Mouse (Mus musculus): ENCODE data around the gene Nr6a1. TPM values are rescaled to one million over a fixed set of nuclear protein-coding genes. Genes with fewer than 3 reads are reported as not detected.
A peak's percentile ranks its signal among the peaks of the same experiment; 100 is the strongest.

The Nr6a1 gene
- total and polyA plus RNA-seq, 3 experiments: 5.6 to 6.1 (median 5.8) TPM

GRCm38 (mm10) chr2:38675366-38675969 is 252.0 kb downstream of the Nr6a1 start:
- in situ Hi-C loops (cut with MboI; ENCODE audit: low pct_ligation_motif_present, low pct_unique_long_range_greater_than_20kb, low sequenced_read_pairs) (no loop called here), dilution Hi-C loops (cut with MboI; ENCODE audit: extremely low pct_ligation_motif_present, extremely low pct_unique_long_range_greater_than_20kb, low sequenced_read_pairs) (no loop called here)
- no peak for DNase-seq (ENCODE audit: extremely low read depth)
- Histone ChIP-seq H3K4me1 (ENCODE audit: control insufficient read depth in 1 of 2, insufficient read depth in 2 of 2) (0 out of 4 replicates have a peak, but pooled peaks cover 0 to 4% of the 10 kb centered on the region in 2 experiments), H3K9ac (ENCODE audit: insufficient read depth, low read depth) (no peak overlapping the region), H3K9me3 (replicated peaks; ENCODE audit: low read length) (no peaks in the 10 kb centered on the region), H3K79me2 (replicated peaks; ENCODE audit: control insufficient read depth, extremely low read depth, insufficient read depth, poor library complexity, severe bottlenecking) (no peaks in the 10 kb centered on the region), H3K27me3 (replicated peaks) (peaks cover 36% of the 10 kb centered on the region), H3K36me3 (replicated peaks in 1 of 2; ENCODE audit: control insufficient read depth in 1 of 2, insufficient read depth in 1 of 2, low read length in 1 of 2) (no peaks in the 10 kb centered on the region), H3K27ac (ENCODE audit: insufficient read depth, low read depth) (no peak overlapping the region), H3K4me2 (ENCODE audit: insufficient read depth, low read depth, poor library complexity, severe bottlenecking) (no peak overlapping the region), H3K4me3 (replicated peaks in 1 of 3; ENCODE audit: low read depth in 2 of 3, low read length in 2 of 3, poor library complexity in 1 of 3) (no peak overlapping the region)
- no peak for TF ChIP-seq BHLHE40 (IDR thresholded peaks at IDR 0.05; ENCODE audit: low read depth, low read length)
- no peak for TF ChIP-seq NRF1 (IDR thresholded peaks at IDR 0.05; ENCODE audit: low read depth, low read length)
- no peak for TF ChIP-seq USF1 (IDR thresholded peaks at IDR 0.05; ENCODE audit: low read depth, low read length)
- no peak for TF ChIP-seq JUN (IDR thresholded peaks at IDR 0.05; ENCODE audit: insufficient read depth, low read depth, low read length)
- peak in 1 of 2 experiments; percentile 42; a peak in 2 of 4 replicates for TF ChIP-seq CTCF (conservative IDR thresholded peaks at IDR 0.05 in 1 of 2, IDR thresholded peaks at IDR 0.05 in 1 of 2; ENCODE audit: low read depth in 2 of 2, low read length in 2 of 2)
- no peak for TF ChIP-seq TBP (conservative IDR thresholded peaks at IDR 0.05; ENCODE audit: low read depth, low read length)
- TF ChIP-seq ELF1 (IDR thresholded peaks at IDR 0.05; ENCODE audit: low read depth, low read length): no peak
- TF ChIP-seq PAX5 (IDR thresholded peaks at IDR 0.05; ENCODE audit: low read length): no peak
- no peak for TF ChIP-seq RCOR1 (conservative IDR thresholded peaks at IDR 0.05; ENCODE audit: low read depth, low read length)
- TF ChIP-seq RAD21 (IDR thresholded peaks at IDR 0.05; ENCODE audit: low read depth, low read length): peak; percentile 33
- TF ChIP-seq CHD1 (IDR thresholded peaks at IDR 0.05; ENCODE audit: low read depth, low read length): no peak
- TF ChIP-seq SMC3 (IDR thresholded peaks at IDR 0.05; ENCODE audit: low read depth, low read length): 0 out of 2 replicates have a peak, but pooled peaks have one; percentile 17
- TF ChIP-seq TCF12 (IDR thresholded peaks at IDR 0.05; ENCODE audit: low read depth, low read length): no peak

Other genes starting within 250 kb of the Nr6a1 start
- gene Nr5a1, start 213.1 kb downstream of the Nr6a1 start, total RNA-seq (2012; rRNA removed): 0.04 TPM in 1 of 2 replicates, not detected in the other
- not detected in 2 replicates for gene Nr5a1, start 213.1 kb downstream of the Nr6a1 start, total RNA-seq (2014; rRNA removed)
- not detected in 2 replicates for gene Nr5a1, start 213.1 kb downstream of the Nr6a1 start, polyA plus RNA-seq (2012; ENCODE audit: insufficient read length, low read depth)
- gene Olfml2a, start 4.3 kb upstream of the Nr6a1 start, total RNA-seq (2012; rRNA removed): 3.9 and 4.3 TPM in 2 replicates
- 4.7 and 5.5 TPM in 2 replicates for gene Olfml2a, start 4.3 kb upstream of the Nr6a1 start, total RNA-seq (2014; rRNA removed)
- 8.4 and 8.5 TPM in 2 replicates for gene Olfml2a, start 4.3 kb upstream of the Nr6a1 start, polyA plus RNA-seq (2012; ENCODE audit: insufficient read length, low read depth)
- 1.0 and 1.1 TPM in 2 replicates for gene Wdr38, start 69.8 kb upstream of the Nr6a1 start, total RNA-seq (2012; rRNA removed)
- 0.19 and 0.28 TPM in 2 replicates for gene Wdr38, start 69.8 kb upstream of the Nr6a1 start, total RNA-seq (2014; rRNA removed)
- gene Wdr38, start 69.8 kb upstream of the Nr6a1 start, polyA plus RNA-seq (2012; ENCODE audit: insufficient read length, low read depth): 0.40 and 0.63 TPM in 2 replicates
- gene Arpc5l, start 77.7 kb upstream of the Nr6a1 start, total RNA-seq (2012; rRNA removed): 139 and 148 TPM in 2 replicates
- gene Arpc5l, start 77.7 kb upstream of the Nr6a1 start, total RNA-seq (2014; rRNA removed): 300 and 309 TPM in 2 replicates
- 212 and 219 TPM in 2 replicates for gene Arpc5l, start 77.7 kb upstream of the Nr6a1 start, polyA plus RNA-seq (2012; ENCODE audit: insufficient read length, low read depth)
- 2,171 and 2,515 TPM in 2 replicates for gene Rpl35, start 77.9 kb upstream of the Nr6a1 start, total RNA-seq (2012; rRNA removed)
- 976 and 984 TPM in 2 replicates for gene Rpl35, start 77.9 kb upstream of the Nr6a1 start, total RNA-seq (2014; rRNA removed)
- gene Rpl35, start 77.9 kb upstream of the Nr6a1 start, polyA plus RNA-seq (2012; ENCODE audit: insufficient read length, low read depth): 649 and 718 TPM in 2 replicates
- gene Golga1, start 137.9 kb upstream of the Nr6a1 start, total RNA-seq (2012; rRNA removed): 7.8 and 8.8 TPM in 2 replicates
- gene Golga1, start 137.9 kb upstream of the Nr6a1 start, total RNA-seq (2014; rRNA removed): 8.2 and 8.6 TPM in 2 replicates
- 10.1 and 11.5 TPM in 2 replicates for gene Golga1, start 137.9 kb upstream of the Nr6a1 start, polyA plus RNA-seq (2012; ENCODE audit: insufficient read length, low read depth)